Mouse (Mus musculus) v-Abl transformed pro-B cells (cell line): ENCODE results near the gene Lama1.
"Not testable (repeated sequence)": the region's sequence is repeated elsewhere in the genome, so short reads cannot be mapped to it uniquely, and the experiment has no call there.

Experiments used
- in situ Hi-C, 2 experiments: fragments of 400-800 bp; cut with MboI; formaldehyde crosslinking; loops; one replicate each; pipeline ENCODE4 v1.15.1; 2025; ENCODE audit not compliant: unreplicated experiment in 2 of 2

The Lama1 gene

GRCm38 (mm10) chr17:67715466-67715865 lies 18.4 kb downstream of the Lama1 start:
- in situ Hi-C loops = no loop called here

GRCm38 (mm10) chr17:67722055-67722454 lies 25.0 kb downstream of the Lama1 start:
- in situ Hi-C loops = no loop called here

DNA sequence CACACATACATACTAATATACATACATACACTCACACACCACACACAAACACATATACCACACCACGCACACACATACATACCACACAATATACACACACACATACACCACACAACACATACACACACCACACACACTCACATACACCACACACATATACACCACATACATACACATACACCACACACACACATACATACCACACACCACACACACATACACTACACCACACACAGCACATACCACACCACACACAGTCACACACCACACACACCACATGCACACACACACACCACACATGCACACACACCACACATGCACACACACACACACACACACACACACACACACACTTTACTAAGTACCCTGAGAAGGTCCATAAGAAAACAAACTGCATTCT lies 25.5 kb downstream of the Lama1 start:
- in situ Hi-C loops = no loop called here

DNA sequence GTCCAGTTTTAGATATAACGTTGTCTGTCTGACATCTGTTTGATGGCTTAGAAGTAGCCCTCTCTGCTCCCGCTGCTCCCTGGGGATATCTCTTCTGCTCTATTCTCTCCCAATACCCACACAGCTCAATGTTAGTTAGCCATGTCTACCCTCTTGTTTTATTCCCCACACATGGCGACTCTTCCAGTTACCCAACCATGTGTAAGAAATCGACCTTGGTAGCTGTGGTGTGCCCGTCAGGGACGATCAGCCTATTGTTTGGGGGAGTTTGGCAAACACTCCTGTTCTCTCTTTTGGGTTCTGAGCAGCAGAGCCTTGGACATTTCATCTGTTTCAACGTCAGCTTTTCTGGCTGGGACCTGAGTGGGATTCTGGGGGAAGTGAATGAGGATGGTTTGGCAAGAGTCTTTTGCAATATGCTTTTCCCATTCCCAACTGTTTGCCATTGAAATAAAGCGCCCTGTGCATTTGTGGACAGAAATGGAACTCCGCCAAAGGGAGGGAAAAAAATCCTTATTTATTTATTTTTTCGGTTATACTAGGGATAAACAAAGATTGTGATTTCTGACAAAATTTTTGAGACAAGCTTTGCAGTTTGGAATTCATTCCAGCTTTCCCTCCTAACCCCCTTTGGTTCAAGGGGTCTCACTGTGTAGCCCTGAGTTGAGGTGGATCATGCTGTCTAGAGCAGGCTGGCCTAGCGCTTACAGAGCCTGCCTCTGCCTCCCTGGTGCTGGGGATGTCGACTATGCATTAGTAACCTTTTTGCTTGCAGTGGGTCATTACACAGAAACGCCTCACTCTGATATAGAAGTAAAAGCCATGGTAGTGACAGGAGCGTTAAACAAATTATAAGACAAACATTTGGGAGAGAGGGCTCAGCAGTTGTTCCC lies 26.4 kb downstream of the Lama1 start:
- in situ Hi-C loops = no loop called here

DNA sequence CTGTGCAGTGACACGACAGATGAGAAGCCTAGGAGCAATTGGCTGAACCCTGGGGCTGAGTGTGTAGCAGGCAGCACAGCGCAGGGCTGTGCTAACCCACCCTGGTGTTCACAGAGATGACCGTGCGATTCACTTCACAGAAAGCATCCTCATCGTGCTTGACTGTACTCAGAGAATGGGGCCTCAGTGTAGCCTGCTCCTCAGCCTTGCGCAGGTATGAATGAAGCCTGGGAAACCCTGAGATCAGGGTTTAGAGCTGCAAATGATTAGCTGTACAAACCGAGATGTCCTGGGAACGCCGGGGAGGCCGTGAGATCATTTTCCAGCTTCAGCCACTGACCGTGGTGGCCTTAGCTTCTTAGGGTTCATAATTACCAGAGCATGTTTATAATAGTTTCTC lies 29.5 kb downstream of the Lama1 start:
- in situ Hi-C loops = no loop called here

DNA sequence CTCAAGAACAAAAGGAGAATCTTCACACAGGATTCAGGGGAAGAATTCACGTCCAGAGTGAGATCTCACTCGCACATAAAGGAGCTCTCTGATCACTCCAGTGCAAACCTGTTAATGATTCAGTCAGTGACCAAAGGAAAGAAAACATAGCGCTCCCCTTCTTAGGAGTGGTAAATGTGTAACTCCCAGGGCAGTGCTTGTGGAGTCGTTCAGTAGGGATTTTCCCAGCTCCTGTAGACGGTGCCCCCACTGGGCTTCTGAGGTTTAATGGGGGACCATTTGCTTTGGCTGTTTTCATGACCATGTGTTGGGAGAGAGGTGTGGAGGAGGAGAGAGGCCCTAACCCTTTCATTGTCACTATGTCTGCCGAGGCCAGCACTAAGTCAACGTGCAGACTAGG lies 31.7 kb downstream of the Lama1 start:
- in situ Hi-C loops = no loop called here

DNA sequence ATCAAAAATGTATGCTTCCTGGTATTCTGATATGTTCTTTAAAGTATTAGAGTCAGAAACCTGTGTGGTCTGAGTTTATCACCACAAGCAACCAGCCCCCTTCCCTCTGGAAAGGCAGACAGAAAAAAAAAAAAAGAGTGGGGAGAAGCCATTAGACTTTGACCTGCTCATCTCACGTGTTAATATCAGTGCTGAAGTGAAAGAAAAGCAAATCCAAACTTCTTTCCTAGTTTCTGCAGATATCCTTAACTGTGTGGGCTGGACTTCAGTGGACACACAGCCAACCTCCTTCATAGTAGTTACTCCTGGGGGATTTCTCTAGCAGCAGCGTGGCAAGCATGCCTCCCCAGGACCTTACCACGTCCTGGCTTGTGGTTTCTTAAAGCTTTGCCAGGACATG lies 34.0 kb downstream of the Lama1 start:
- in situ Hi-C loops = no loop called here

DNA sequence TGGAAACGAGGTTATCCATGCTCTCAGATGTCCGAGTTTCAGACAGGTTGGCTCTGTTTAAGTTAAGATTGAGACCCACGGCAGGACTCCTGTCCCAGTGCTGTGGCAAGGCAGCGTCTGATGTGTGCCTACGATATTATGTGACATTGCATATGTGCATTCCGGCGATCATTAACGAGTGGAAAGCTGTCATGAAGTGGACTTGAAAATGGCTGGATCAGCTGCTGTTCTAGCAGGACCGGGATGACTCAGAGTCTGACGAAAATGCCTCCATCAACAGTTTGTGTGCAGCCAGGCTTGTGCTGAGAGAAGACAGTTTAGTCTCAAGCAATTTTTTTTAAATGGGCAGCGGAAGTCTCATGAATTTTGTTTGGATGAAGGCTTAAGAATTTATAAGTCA lies 34.9 kb downstream of the Lama1 start:
- in situ Hi-C loops = no loop called here

- in situ Hi-C loops = no loop called here
Measured at GRCm38 (mm10) chr17:67733516-67733915, 36.5 kb downstream of the Lama1 start.

- in situ Hi-C loops = no loop called here
Measured at GRCm38 (mm10) chr17:67735722-67736121, 38.7 kb downstream of the Lama1 start.

DNA sequence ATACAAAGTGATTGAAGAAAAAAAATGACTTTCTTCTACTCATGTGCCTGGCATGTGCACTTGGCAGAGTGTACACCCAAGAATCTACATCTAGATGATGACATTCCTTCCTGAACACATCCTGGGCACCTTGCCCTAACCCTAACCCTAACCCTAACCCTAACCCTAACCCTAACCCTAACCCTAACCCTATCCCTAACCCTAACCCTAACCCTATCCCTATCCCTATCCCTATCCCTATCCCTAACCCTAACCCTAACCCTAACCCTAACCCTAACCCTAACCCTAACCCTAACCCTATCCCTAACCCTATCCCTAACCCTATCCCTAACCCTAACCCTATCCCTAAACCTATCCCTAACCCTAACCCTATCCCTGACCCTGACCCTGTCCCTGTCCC lies 44.2 kb downstream of the Lama1 start:
- in situ Hi-C loops = not testable (repeated sequence)

- in situ Hi-C loops = no loop called here
Measured at GRCm38 (mm10) chr17:67764167-67764871, 67.3 kb downstream of the Lama1 start.

- in situ Hi-C loops = no loop called here
Measured at GRCm38 (mm10) chr17:67773608-67774007, 76.5 kb downstream of the Lama1 start.

DNA sequence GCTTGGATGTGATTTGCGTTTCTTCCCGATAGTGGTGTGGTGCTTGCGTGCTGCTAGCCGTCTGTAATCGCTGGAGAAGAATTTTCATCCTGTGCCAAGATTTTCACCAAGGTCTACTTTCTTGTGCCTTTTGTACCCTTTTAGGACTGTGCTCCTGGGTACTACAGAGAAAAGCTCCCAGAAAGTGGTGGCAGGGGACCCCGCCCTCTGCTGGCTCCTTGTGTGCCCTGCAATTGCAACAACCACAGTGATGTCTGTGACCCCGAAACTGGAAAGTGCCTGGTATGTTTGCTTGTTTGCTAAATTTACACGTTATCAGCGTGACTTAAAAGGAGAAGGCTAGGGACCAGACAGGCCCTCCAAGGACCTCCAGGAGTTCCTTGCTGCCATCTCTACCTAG lies 79.7 kb downstream of the Lama1 start:
- in situ Hi-C loops = no loop called here

GRCm38 (mm10) chr17:67779812-67780211 lies 82.8 kb downstream of the Lama1 start:
- in situ Hi-C loops = no loop called here

GRCm38 (mm10) chr17:67791091-67791490 lies 94.0 kb downstream of the Lama1 start:
- in situ Hi-C loops = no loop called here

- in situ Hi-C loops = no loop called here
Measured at GRCm38 (mm10) chr17:67809171-67809570, 112.1 kb downstream of the Lama1 start.

DNA sequence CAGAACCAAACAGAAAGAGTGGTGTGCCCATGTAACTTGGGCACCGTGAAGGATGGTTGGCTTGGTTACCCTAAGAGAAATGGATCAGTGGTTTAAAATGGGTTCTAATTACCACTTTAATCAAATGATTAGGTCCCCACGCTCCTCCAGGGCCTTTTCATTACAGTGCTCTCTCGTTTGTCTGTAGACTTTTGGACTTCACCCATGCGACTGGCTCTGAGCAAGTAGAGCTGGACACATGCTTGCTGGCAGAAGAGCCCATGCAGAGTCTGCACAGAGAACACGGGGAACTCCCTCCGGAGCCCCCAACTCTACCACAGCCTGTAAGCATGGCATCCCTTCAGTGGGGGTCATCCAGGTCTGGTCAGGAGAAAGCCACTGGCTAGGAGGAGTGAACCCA lies 116.6 kb downstream of the Lama1 start:
- in situ Hi-C loops = no loop called here

DNA sequence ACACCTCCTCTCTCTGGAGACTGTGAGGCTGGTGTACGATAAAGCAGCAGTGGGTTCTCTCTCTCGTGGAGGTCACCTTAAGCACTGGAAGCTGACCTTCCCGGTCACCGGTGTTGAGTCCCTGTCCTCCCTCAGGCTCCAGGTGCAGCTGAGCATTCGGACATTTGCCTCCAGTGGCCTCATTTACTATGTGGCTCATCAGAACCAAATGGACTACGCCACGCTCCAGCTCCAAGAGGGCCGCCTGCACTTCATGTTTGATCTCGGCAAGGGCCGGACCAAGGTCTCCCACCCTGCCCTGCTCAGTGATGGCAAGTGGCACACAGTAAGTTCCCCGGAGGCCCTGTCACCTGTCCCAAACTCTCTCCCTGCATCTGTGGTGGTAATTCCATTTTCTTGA lies 118.7 kb downstream of the Lama1 start:
- in situ Hi-C loops = no loop called here

- in situ Hi-C loops = no loop called here
Measured at GRCm38 (mm10) chr17:67816916-67817315, 119.9 kb downstream of the Lama1 start.

DNA sequence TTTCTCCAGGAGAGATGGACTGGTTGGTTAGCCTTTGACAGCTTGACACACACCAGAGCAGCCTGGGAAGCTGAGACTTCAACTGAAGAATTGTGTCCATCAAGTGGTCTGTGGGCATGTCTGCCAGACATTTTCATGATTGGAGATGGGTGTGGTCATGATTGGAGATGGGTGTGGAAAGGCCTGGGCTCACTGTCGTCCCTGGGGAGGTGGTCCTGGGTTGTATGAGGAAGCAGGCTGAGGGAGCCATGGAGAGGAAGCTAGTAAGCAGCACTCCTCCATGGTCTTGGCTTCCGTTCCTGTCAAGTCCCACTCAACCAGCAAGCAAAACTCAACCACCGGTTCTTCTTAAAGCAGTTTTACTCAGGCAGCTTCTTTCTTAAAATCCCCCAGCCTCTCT lies 130.4 kb downstream of the Lama1 start:
- in situ Hi-C loops = no loop called here
